Mouse (Mus musculus) hindbrain, embryonic 14.5 days (tissue): ENCODE results near the gene Lef1. TPM values are rescaled to one million over a fixed set of nuclear protein-coding genes. Genes with fewer than 3 reads are reported as not detected.

Source experiments
- ATAC-seq: fragments of 200-750 bp; cut with Nextera tagmentation; 2 replicates; pipeline ENCODE4 v1.8.0; 2017; ENCODE audit warnings: moderate number of reproducible peaks, mild to moderate bottlenecking, moderate TSS enrichment, moderate library complexity; ENCODE audit not compliant: low FRiP score
- DNase-seq: peaks from one replicate; pipeline ENCODE4 v3.0.0-alpha.2; 2015; ENCODE audit warnings: low spot score
- H3K27ac ChIP-seq: fragments of 300-500 bp; sonication (generic); 2 replicates; pipeline ENCODE4 v1.5.1; 2014; ENCODE audit warnings: mild to moderate bottlenecking, moderate library complexity
- H3K27me3 ChIP-seq: fragments of 300-500 bp; sonication (generic); 2 replicates; pipeline ENCODE4 v1.6.1; 2014; ENCODE audit warnings: mild to moderate bottlenecking, low read length, mixed read lengths; ENCODE audit not compliant: control insufficient read depth, insufficient read depth
- H3K36me3 ChIP-seq: fragments of 300-500 bp; sonication (generic); replicated peaks from 2 replicates; pipeline ENCODE4 v1.6.1; 2014; ENCODE audit not compliant: control insufficient read depth, insufficient read depth
- H3K4me1 ChIP-seq: fragments of 300-500 bp; sonication (generic); replicated peaks from 2 replicates; pipeline ENCODE4 v1.6.1; 2014; ENCODE audit warnings: antibody characterized with exemption, low read length, mixed read lengths; ENCODE audit not compliant: control insufficient read depth, insufficient read depth
- H3K4me2 ChIP-seq: fragments of 300-500 bp; sonication (generic); replicated peaks from 2 replicates; pipeline ENCODE4 v1.6.1; 2014; ENCODE audit warnings: mild to moderate bottlenecking, moderate library complexity
- H3K4me3 ChIP-seq: fragments of 300-500 bp; sonication (generic); replicated peaks from 2 replicates; pipeline ENCODE4 v1.5.1; 2014; ENCODE audit warnings: mild to moderate bottlenecking, low read length
- H3K9ac ChIP-seq: fragments of 300-500 bp; sonication (generic); 2 replicates; pipeline ENCODE4 v1.6.1; 2014
- H3K9me3 ChIP-seq: fragments of 300-500 bp; sonication (generic); 2 replicates; pipeline ENCODE4 v1.6.1; 2016; ENCODE audit warnings: low read length; ENCODE audit not compliant: control insufficient read depth
- WGBS: fragments of 180-500 bp; shearing (Covaris S2); extraction: QIAGEN DNeasy Blood & Tissue Kit; methylation state at CpG from one replicate; pipeline ENCODE4 v1.1.7; 2014; 5-methylcytosine and 5-hydroxymethylcytosine counted together
- polyA plus RNA-seq: library from polyadenylated mRNA; unstranded; fragments of >200 nt; fragmentation: Nextera tagmentation; extraction: Ambion mirVana; gene quantifications from 2 replicates; pipeline ENCODE4 v1.2.1, GENCODE M21; 2014

Lef1 gene
- polyA plus RNA-seq, 1 experiment from 2014 or later = 9.8 TPM

DNA sequence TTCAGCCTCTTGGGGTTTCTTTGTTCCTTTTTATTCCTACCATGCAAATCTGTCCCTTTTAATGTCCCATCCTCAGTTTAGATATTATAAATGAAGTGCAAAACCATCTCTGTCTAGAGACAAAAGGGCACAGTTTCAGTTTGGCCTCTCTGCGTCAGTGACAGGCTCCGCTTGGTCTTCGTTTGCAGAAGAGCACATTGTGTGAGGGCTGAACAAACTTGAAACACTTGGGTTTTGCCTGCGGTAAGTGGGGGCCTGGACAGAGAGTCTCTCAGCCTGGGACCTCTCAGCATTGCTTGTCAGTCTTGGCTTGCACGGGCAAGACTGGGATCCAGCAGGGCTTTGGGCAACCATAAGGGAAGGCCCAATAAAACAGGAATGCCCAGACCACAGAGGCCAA is 75.9 kb downstream of the Lef1 start:
- Histone ChIP-seq H3K4me2 (no peak overlapping the region), H3K9ac (no peak overlapping the region), H3K4me3 (no peak overlapping the region), H3K27me3 (no peaks in the 10 kb centered on the region), H3K9me3 (no peaks in the 10 kb centered on the region), H3K36me3 (no peaks in the 10 kb centered on the region), H3K4me1 (no peaks in the 10 kb centered on the region), H3K27ac (no peak overlapping the region)
- ATAC-seq = no peak
- WGBS = 76% methylated on average over 5 of the region's 5 CpGs
- no peak for DNase-seq

DNA sequence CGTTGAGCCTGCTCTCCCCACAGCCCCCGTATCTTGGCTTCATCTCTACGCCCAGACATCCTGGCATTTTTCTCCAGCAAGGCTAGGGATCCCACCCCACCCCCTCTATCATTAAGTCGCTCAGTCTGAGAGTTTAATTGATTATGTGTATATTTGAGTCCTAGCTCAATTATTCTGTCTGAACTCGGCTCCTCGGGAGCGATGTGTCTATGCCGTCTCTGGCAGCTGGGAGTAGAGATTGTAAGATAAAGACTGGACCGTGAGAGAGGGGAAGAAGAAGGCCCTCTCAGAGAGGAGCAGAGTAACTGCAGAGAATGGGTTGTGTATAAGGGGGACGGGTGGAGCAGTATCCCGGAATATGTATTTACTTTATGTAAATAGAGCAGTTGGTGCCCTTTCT is 80.0 kb downstream of the Lef1 start:
- Histone ChIP-seq H3K4me3 (no peak overlapping the region), H3K27ac (no peak overlapping the region), H3K4me1 (no peaks in the 10 kb centered on the region), H3K36me3 (no peaks in the 10 kb centered on the region), H3K27me3 (no peaks in the 10 kb centered on the region), H3K4me2 (no peak overlapping the region), H3K9ac (no peak overlapping the region), H3K9me3 (no peaks in the 10 kb centered on the region)
- DNase-seq = no peak
- no peak for ATAC-seq
- WGBS = 65% methylated on average over 11 of the region's 11 CpGs

- H3K4me2 ChIP-seq = no peak overlapping the region
- DNase-seq (no peak), ATAC-seq (no peak)
- 86% methylated on average over 19 of the region's 19 CpGs for WGBS
- H3K4me3 ChIP-seq = no peak overlapping the region
- H3K9me3 ChIP-seq = no peaks in the 10 kb centered on the region
- no peaks in the 10 kb centered on the region for H3K4me1 ChIP-seq
- H3K27ac ChIP-seq = no peak overlapping the region
- no peak overlapping the region for H3K9ac ChIP-seq
- no peaks in the 10 kb centered on the region for H3K27me3 ChIP-seq
- H3K36me3 ChIP-seq = no peaks in the 10 kb centered on the region
These were observed 80.5 kb downstream of the Lef1 start for GRCm38 (mm10) chr3:131190671-131191367.

GRCm38 (mm10) chr3:131191454-131191853 is 81.2 kb downstream of the Lef1 start:
- no peak overlapping the region for H3K4me3 ChIP-seq
- H3K27me3 ChIP-seq = no peaks in the 10 kb centered on the region
- H3K36me3 ChIP-seq = no peaks in the 10 kb centered on the region
- H3K4me1 ChIP-seq = no peaks in the 10 kb centered on the region
- no peaks in the 10 kb centered on the region for H3K9me3 ChIP-seq
- no peak overlapping the region for H3K4me2 ChIP-seq
- 73% methylated on average over 7 of the region's 7 CpGs for whole genome bisulfite sequencing
- DNase-seq = no peak
- no peak overlapping the region for H3K27ac ChIP-seq
- H3K9ac ChIP-seq = no peak overlapping the region
- ATAC-seq = no peak

- Histone ChIP-seq H3K36me3 (no peaks in the 10 kb centered on the region), H3K4me1 (no peaks in the 10 kb centered on the region), H3K4me2 (no peak overlapping the region), H3K27me3 (no peaks in the 10 kb centered on the region), H3K9ac (no peak overlapping the region), H3K9me3 (no peaks in the 10 kb centered on the region), H3K4me3 (no peak overlapping the region), H3K27ac (no peak overlapping the region)
- ATAC-seq = no peak
- DNase-seq = no peak
- 61% methylated on average over 10 of the region's 10 CpGs for WGBS
These were observed 85.8 kb downstream of the Lef1 start for GRCm38 (mm10) chr3:131196050-131196449.

DNA sequence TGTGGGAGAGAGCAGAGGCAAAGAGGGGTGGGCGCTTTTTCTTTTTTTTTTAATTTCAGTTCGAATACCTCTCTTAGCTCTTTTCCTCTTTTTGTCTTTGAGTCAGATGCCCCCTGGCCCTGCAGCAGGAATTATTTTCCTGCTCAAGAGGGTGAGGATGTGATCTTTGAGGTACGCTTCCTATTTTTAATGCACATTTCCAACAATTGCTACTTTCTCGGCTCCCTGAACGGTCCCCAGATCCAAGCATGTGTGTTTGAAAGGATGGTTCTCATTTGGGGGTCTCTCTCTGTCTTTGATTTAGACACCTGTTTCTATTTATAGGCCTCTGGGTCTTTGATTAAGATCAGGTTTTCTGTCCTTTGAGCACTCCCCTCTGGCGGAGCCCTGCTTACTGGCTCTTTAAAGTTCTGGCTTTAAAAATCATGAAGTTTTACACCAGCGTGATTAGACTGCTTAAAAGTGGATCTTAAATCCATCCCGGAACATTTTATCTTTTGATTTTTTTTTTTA is 86.3 kb downstream of the Lef1 start:
- Histone ChIP-seq H3K4me3 (no peak overlapping the region), H3K9ac (no peak overlapping the region), H3K9me3 (no peaks in the 10 kb centered on the region), H3K4me1 (no peaks in the 10 kb centered on the region), H3K27me3 (no peaks in the 10 kb centered on the region), H3K36me3 (no peaks in the 10 kb centered on the region), H3K27ac (no peak overlapping the region), H3K4me2 (no peak overlapping the region)
- 84% methylated on average over 8 of the region's 8 CpGs for WGBS
- ATAC-seq (no peak), DNase-seq (no peak)

- Histone ChIP-seq H3K27me3 (no peaks in the 10 kb centered on the region), H3K36me3 (no peaks in the 10 kb centered on the region), H3K4me3 (no peak overlapping the region), H3K9ac (no peak overlapping the region), H3K27ac (no peak overlapping the region), H3K9me3 (no peaks in the 10 kb centered on the region), H3K4me2 (no peak overlapping the region), H3K4me1 (no peaks in the 10 kb centered on the region)
- WGBS = 78% methylated on average over 3 of the region's 3 CpGs
- ATAC-seq (no peak), DNase-seq (no peak)
These were observed 88.7 kb downstream of the Lef1 start for GRCm38 (mm10) chr3:131198991-131199390.

- 83% methylated on average over 20 of the region's 20 CpGs for WGBS
- no peaks in the 10 kb centered on the region for H3K27me3 ChIP-seq
- DNase-seq (no peak), ATAC-seq (no peak)
- H3K27ac ChIP-seq = no peak overlapping the region
- H3K9ac ChIP-seq = no peak overlapping the region
- no peaks in the 10 kb centered on the region for H3K36me3 ChIP-seq
- H3K4me3 ChIP-seq = no peak overlapping the region
- no peaks in the 10 kb centered on the region for H3K9me3 ChIP-seq
- no peaks in the 10 kb centered on the region for H3K4me1 ChIP-seq
- no peak overlapping the region for H3K4me2 ChIP-seq
These were observed 89.5 kb downstream of the Lef1 start for GRCm38 (mm10) chr3:131199590-131200288.

- H3K4me1 ChIP-seq = no peaks in the 10 kb centered on the region
- H3K9me3 ChIP-seq = no peaks in the 10 kb centered on the region
- no peak overlapping the region for H3K4me3 ChIP-seq
- H3K9ac ChIP-seq = no peak overlapping the region
- no peak for DNase-seq
- no peak overlapping the region for H3K4me2 ChIP-seq
- H3K27me3 ChIP-seq = no peaks in the 10 kb centered on the region
- no peak for ATAC-seq
- no peak overlapping the region for H3K27ac ChIP-seq
- 37% methylated on average over 7 of the region's 7 CpGs for WGBS
- no peaks in the 10 kb centered on the region for H3K36me3 ChIP-seq
These were observed 92.0 kb downstream of the Lef1 start for GRCm38 (mm10) chr3:131202311-131202710.
